Mouse (Mus musculus) intestine, embryonic 14.5 days (tissue): ENCODE data around the gene Pomp. TPM values are rescaled to one million over a fixed set of nuclear protein-coding genes. Genes with fewer than 3 reads are reported as not detected.

Experiments used
- ATAC-seq: fragments of 200-750 bp; cut with Nextera tagmentation; replicated peaks from 2 replicates; pipeline ENCODE4 v1.8.0; 2017; ENCODE audit warnings: low read depth, moderate number of reproducible peaks, moderate TSS enrichment, moderate library complexity; ENCODE audit not compliant: low FRiP score, low TSS enrichment
- DNase-seq: peaks from one replicate; pipeline ENCODE4 v3.0.0-alpha.2; 2018; ENCODE audit warnings: low spot score
- H3K27ac ChIP-seq: fragments of 300-500 bp; sonication (generic); 2 replicates; pipeline ENCODE4 v1.5.1; 2014; ENCODE audit warnings: low read depth, mild to moderate bottlenecking, control low read depth
- H3K27me3 ChIP-seq: fragments of 300-500 bp; sonication (generic); replicated peaks from 2 replicates; pipeline ENCODE4 v1.6.1; 2014; ENCODE audit warnings: low read length, control low read depth; ENCODE audit not compliant: control insufficient read depth, insufficient read depth
- H3K36me3 ChIP-seq: fragments of 300-500 bp; sonication (generic); 2 replicates; pipeline ENCODE4 v1.6.1; 2014; ENCODE audit warnings: low read length, control low read depth; ENCODE audit not compliant: control insufficient read depth, insufficient read depth
- H3K4me1 ChIP-seq: fragments of 300-500 bp; sonication (generic); replicated peaks from 2 replicates; pipeline ENCODE4 v1.6.1; 2014; ENCODE audit warnings: low read length, control low read depth, mixed read lengths; ENCODE audit not compliant: control insufficient read depth, insufficient read depth
- H3K4me2 ChIP-seq: fragments of 300-500 bp; sonication (generic); 2 replicates; pipeline ENCODE4 v1.6.1; 2014; ENCODE audit warnings: low read length
- H3K4me3 ChIP-seq: fragments of 300-500 bp; sonication (generic); 2 replicates; pipeline ENCODE4 v1.5.1; 2014; ENCODE audit warnings: low read depth, low read length, control low read depth, mixed read lengths
- H3K9ac ChIP-seq: fragments of 300-500 bp; sonication (generic); 2 replicates; pipeline ENCODE4 v1.6.1; 2014; ENCODE audit warnings: mild to moderate bottlenecking, low read length
- H3K9me3 ChIP-seq: fragments of 300-500 bp; sonication (generic); 2 replicates; pipeline ENCODE4 v1.6.1; 2016; ENCODE audit warnings: low read length, control low read depth; ENCODE audit not compliant: control insufficient read depth
- WGBS: fragments of 180-500 bp; shearing (Covaris S2); extraction: QIAGEN DNeasy Blood & Tissue Kit; methylation state at CpG from one replicate; pipeline ENCODE4 v1.1.7; 2014; 5-methylcytosine and 5-hydroxymethylcytosine counted together
- polyA plus RNA-seq: library from polyadenylated mRNA; unstranded; fragments of >200 nt; fragmentation: Nextera tagmentation; extraction: Ambion mirVana; gene quantifications from 2 replicates; pipeline ENCODE4 v1.2.1, GENCODE M21; 2014

The Pomp gene
- polyA plus RNA-seq, 1 experiment from 2014 or later = 418 TPM

GRCm38 (mm10) chr5:147918044-147918846 lies 58.0 kb downstream of the Pomp start:
- Histone ChIP-seq H3K36me3 (no peaks in the 10 kb centered on the region), H3K27me3 (no peaks in the 10 kb centered on the region), H3K27ac (no peak overlapping the region), H3K4me3 (no peak overlapping the region), H3K4me2 (no peak overlapping the region), H3K4me1 (peaks cover 3% of the 10 kb centered on the region; the same call in 1 of the 2 replicates), H3K9me3 (no peaks in the 10 kb centered on the region), H3K9ac (no peak overlapping the region)
- DNase-seq (no peak), ATAC-seq (no peak)
- 71% methylated on average over 17 of the region's 17 CpGs for WGBS

- no peak for ATAC-seq
- no peak for DNase-seq
- H3K36me3 ChIP-seq = no peaks in the 10 kb centered on the region
- no peaks in the 10 kb centered on the region for H3K4me1 ChIP-seq
- no peaks in the 10 kb centered on the region for H3K9me3 ChIP-seq
- H3K9ac ChIP-seq = no peak overlapping the region
- no peaks in the 10 kb centered on the region for H3K27me3 ChIP-seq
- H3K27ac ChIP-seq = no peak overlapping the region
- 74% methylated on average over 5 of the region's 5 CpGs for WGBS
- H3K4me2 ChIP-seq = no peak overlapping the region
- H3K4me3 ChIP-seq = no peak overlapping the region
Observed at GRCm38 (mm10) chr5:147924621-147925020, 64.4 kb downstream of the Pomp start.

Other genes starting within 250 kb of the Pomp start
- gene Flt1, start 134.4 kb upstream of the Pomp start, polyA plus RNA-seq = 11.2 and 15.1 TPM in 2 replicates
- gene Slc46a3, start 34.4 kb downstream of the Pomp start, polyA plus RNA-seq = 2.9 and 3.4 TPM in 2 replicates
- 27.7 and 34.0 TPM in 2 replicates for gene Mtus2, start 96.9 kb downstream of the Pomp start, polyA plus RNA-seq